Mouse (Mus musculus) forebrain, embryonic 15.5 days (tissue): ENCODE data around the gene Fgf12. TPM values are rescaled to one million over a fixed set of nuclear protein-coding genes. Genes with fewer than 3 reads are reported as not detected.

Experiments
- ATAC-seq: fragments of 200-750 bp; cut with Nextera tagmentation; replicated peaks from 2 replicates; pipeline ENCODE4 v1.8.0; 2017; ENCODE audit warnings: mild to moderate bottlenecking, moderate TSS enrichment, moderate library complexity
- H3K27ac ChIP-seq: fragments of 300-500 bp; sonication (generic); replicated peaks from 2 replicates; pipeline ENCODE4 v1.5.1; 2015; ENCODE audit warnings: mild to moderate bottlenecking, inconsistent platforms
- H3K27me3 ChIP-seq: fragments of 300-500 bp; sonication (generic); 2 replicates; pipeline ENCODE4 v1.6.1; 2015; ENCODE audit warnings: inconsistent platforms
- H3K36me3 ChIP-seq: fragments of 300-500 bp; sonication (generic); 2 replicates; pipeline ENCODE4 v1.6.1; 2015; ENCODE audit warnings: mild to moderate bottlenecking, inconsistent platforms
- H3K4me1 ChIP-seq: fragments of 300-500 bp; sonication (generic); 2 replicates; pipeline ENCODE4 v1.6.1; 2015; ENCODE audit warnings: inconsistent platforms
- H3K4me2 ChIP-seq: fragments of 300-500 bp; sonication (generic); replicated peaks from 2 replicates; pipeline ENCODE4 v1.6.1; 2015; ENCODE audit warnings: mild to moderate bottlenecking, inconsistent platforms
- H3K4me3 ChIP-seq: fragments of 300-500 bp; sonication (generic); 2 replicates; pipeline ENCODE4 v1.5.1; 2015; ENCODE audit warnings: mild to moderate bottlenecking, inconsistent platforms
- H3K9ac ChIP-seq: fragments of 300-500 bp; sonication (generic); replicated peaks from 2 replicates; pipeline ENCODE4 v1.6.1; 2015; ENCODE audit warnings: mild to moderate bottlenecking, inconsistent platforms
- H3K9me3 ChIP-seq: fragments of 300-500 bp; sonication (generic); 2 replicates; pipeline ENCODE4 v1.6.1; 2016; ENCODE audit warnings: inconsistent platforms
- WGBS: fragments of 180-500 bp; shearing (Covaris S2); methylation state at CpG from one replicate; pipeline ENCODE4 v1.1.7; 2015; ENCODE audit warnings: mixed read lengths; 5-methylcytosine and 5-hydroxymethylcytosine counted together
- polyA plus RNA-seq: library from polyadenylated mRNA; unstranded; fragments of >200 nt; fragmentation: Nextera tagmentation; extraction: Ambion mirVana; gene quantifications from 2 replicates; pipeline ENCODE4 v1.2.1, GENCODE M21; 2015

The Fgf12 gene
- polyA plus RNA-seq, 1 experiment from 2014 or later: 20.8 TPM

- Histone ChIP-seq H3K4me3 (no peak overlapping the region), H3K9ac (no peak overlapping the region), H3K27me3 (no peaks in the 10 kb centered on the region), H3K36me3 (no peaks in the 10 kb centered on the region), H3K4me1 (no peaks in the 10 kb centered on the region), H3K27ac (no peak overlapping the region), H3K4me2 (no peak overlapping the region), H3K9me3 (no peaks in the 10 kb centered on the region)
- ATAC-seq: no peak
These were observed 379.6 kb downstream of the Fgf12 start for GRCm38 (mm10) chr16:28373311-28373710.

GRCm38 (mm10) chr16:28350624-28351023 is 402.2 kb downstream of the Fgf12 start:
- Histone ChIP-seq H3K27me3 (no peaks in the 10 kb centered on the region), H3K4me3 (no peak overlapping the region), H3K9me3 (no peaks in the 10 kb centered on the region), H3K9ac (no peak overlapping the region), H3K36me3 (no peaks in the 10 kb centered on the region), H3K27ac (no peak overlapping the region), H3K4me2 (no peak overlapping the region), H3K4me1 (no peaks in the 10 kb centered on the region)
- WGBS: 67% methylated on average over 2 of the region's 2 CpGs
- no peak for ATAC-seq

DNA sequence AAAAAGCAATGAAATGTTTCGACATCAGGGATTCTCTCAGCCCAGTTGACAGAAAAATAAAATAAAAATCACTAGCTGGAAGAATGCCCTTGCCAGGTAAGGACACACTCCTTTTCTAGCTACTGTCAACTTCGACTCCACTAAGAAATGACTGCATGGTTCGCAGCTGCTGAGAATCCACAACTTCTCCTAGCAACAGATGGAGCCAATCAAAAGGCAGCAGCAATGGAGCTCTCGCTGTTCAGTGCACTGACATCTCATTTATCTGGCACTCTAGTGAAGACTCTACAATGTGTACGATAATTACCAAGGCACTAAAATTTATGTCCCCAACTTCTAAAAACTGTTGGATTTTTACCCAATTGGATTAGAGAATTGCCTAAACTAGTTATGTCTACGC is 407.5 kb downstream of the Fgf12 start:
- no peak overlapping the region for H3K9ac ChIP-seq
- no peak overlapping the region for H3K4me3 ChIP-seq
- H3K4me2 ChIP-seq: no peak overlapping the region
- no peaks in the 10 kb centered on the region for H3K27me3 ChIP-seq
- ATAC-seq: peak; percentile 85; the same call in 1 of the 2 replicates
- no peaks in the 10 kb centered on the region for H3K36me3 ChIP-seq
- H3K27ac ChIP-seq: no peak overlapping the region
- H3K4me1 ChIP-seq: no peaks in the 10 kb centered on the region
- 60% methylated on average over 6 of the region's 6 CpGs for WGBS
- H3K9me3 ChIP-seq: no peaks in the 10 kb centered on the region

- Histone ChIP-seq H3K27me3 (no peaks in the 10 kb centered on the region), H3K4me3 (no peak overlapping the region), H3K27ac (no peak overlapping the region), H3K4me2 (no peak overlapping the region), H3K9me3 (no peaks in the 10 kb centered on the region), H3K4me1 (no peaks in the 10 kb centered on the region), H3K9ac (no peak overlapping the region), H3K36me3 (no peaks in the 10 kb centered on the region)
- 100% methylated on average over 1 of the region's 1 CpGs for WGBS
- ATAC-seq: no peak
These were observed 414.9 kb downstream of the Fgf12 start for GRCm38 (mm10) chr16:28337930-28338329.

DNA sequence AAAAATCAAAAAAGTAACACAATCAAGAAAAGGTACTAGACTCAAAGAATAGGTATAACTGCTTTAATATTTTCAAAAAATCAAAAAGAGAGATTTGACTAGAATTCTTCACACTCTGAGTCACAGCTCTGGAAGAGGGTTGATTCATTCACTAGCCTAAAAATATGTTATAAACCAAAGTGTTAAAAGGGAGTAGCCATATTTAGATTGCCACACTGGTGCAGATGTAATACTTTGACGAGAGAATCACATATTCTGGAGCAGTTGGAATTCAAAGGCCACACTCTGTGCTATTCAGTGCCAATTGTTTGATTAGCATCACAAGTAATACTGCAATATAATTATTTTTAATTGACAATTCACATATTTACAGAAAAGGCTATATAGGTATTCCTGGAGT is 416.2 kb downstream of the Fgf12 start:
- no peak overlapping the region for H3K4me3 ChIP-seq
- no peaks in the 10 kb centered on the region for H3K4me1 ChIP-seq
- H3K27me3 ChIP-seq: no peaks in the 10 kb centered on the region
- WGBS: 29% methylated on average over 1 of the region's 1 CpGs
- H3K9ac ChIP-seq: no peak overlapping the region
- no peak overlapping the region for H3K4me2 ChIP-seq
- no peak overlapping the region for H3K27ac ChIP-seq
- H3K36me3 ChIP-seq: no peaks in the 10 kb centered on the region
- ATAC-seq: no peak
- H3K9me3 ChIP-seq: no peaks in the 10 kb centered on the region

GRCm38 (mm10) chr16:28335025-28335424 is 417.8 kb downstream of the Fgf12 start:
- H3K27ac ChIP-seq: no peak overlapping the region
- H3K36me3 ChIP-seq: no peaks in the 10 kb centered on the region
- 92% methylated on average over 3 of the region's 3 CpGs for WGBS
- no peaks in the 10 kb centered on the region for H3K9me3 ChIP-seq
- no peak for ATAC-seq
- no peak overlapping the region for H3K4me3 ChIP-seq
- no peak overlapping the region for H3K9ac ChIP-seq
- H3K4me2 ChIP-seq: no peak overlapping the region
- no peaks in the 10 kb centered on the region for H3K4me1 ChIP-seq
- no peaks in the 10 kb centered on the region for H3K27me3 ChIP-seq

GRCm38 (mm10) chr16:28323576-28323975 is 429.3 kb downstream of the Fgf12 start:
- Histone ChIP-seq H3K4me2 (no peak overlapping the region), H3K4me1 (no peaks in the 10 kb centered on the region), H3K4me3 (no peak overlapping the region), H3K9ac (no peak overlapping the region), H3K9me3 (no peaks in the 10 kb centered on the region), H3K27ac (no peak overlapping the region), H3K36me3 (no peaks in the 10 kb centered on the region), H3K27me3 (no peaks in the 10 kb centered on the region)
- no peak for ATAC-seq
- WGBS: 52% methylated on average over 3 of the region's 3 CpGs

GRCm38 (mm10) chr16:28311618-28312017 is 441.2 kb downstream of the Fgf12 start:
- WGBS: 24% methylated on average over 4 of the region's 4 CpGs
- Histone ChIP-seq H3K9me3 (no peaks in the 10 kb centered on the region), H3K4me3 (no peak overlapping the region), H3K27me3 (no peaks in the 10 kb centered on the region), H3K4me2 (no peak overlapping the region), H3K27ac (peak overlapping the region; percentile 49), H3K9ac (no peak overlapping the region), H3K4me1 (peaks cover 6% of the 10 kb centered on the region; the same call in 1 of the 2 replicates), H3K36me3 (no peaks in the 10 kb centered on the region)
- ATAC-seq: peak; percentile 94

GRCm38 (mm10) chr16:28303889-28304288 is 449.0 kb downstream of the Fgf12 start:
- Histone ChIP-seq H3K9ac (no peak overlapping the region), H3K27ac (no peak overlapping the region), H3K9me3 (no peaks in the 10 kb centered on the region), H3K27me3 (no peaks in the 10 kb centered on the region), H3K4me3 (no peak overlapping the region), H3K4me1 (no peaks in the 10 kb centered on the region), H3K4me2 (no peak overlapping the region), H3K36me3 (no peaks in the 10 kb centered on the region)
- WGBS: 56% methylated on average over 1 of the region's 1 CpGs
- no peak for ATAC-seq

DNA sequence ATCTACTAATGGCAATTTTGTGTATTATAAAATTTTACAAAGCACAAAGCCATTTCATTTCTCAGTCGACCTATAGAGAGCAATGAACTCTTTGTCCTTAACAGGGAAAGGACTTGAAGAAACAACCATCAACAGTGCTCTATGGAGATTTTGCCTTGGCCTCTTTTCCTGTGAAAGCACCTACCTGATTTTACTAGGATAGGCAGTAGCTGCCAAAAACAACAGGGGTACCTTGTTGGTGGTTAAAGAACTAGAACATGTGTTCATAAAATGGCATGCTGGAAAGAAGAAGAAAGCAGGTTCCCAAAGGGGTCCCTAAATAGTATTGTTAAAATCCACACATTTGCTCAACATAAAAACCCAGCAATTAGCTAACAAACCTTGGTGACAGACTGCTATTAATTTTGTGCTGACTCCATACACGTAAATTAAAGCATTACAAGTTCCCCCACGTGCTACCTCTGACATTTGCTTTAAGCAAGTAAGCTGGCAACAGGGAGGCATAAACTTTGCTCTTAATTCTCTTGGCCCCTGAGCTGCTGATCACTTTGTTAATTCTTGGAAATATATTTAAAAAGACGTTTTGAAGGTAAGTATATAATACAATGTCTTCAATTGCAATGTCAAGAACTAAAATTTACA is 463.1 kb downstream of the Fgf12 start:
- no peak overlapping the region for H3K4me2 ChIP-seq
- H3K4me3 ChIP-seq: no peak overlapping the region
- H3K27ac ChIP-seq: no peak overlapping the region
- no peaks in the 10 kb centered on the region for H3K36me3 ChIP-seq
- no peak overlapping the region for H3K9ac ChIP-seq
- no peak for ATAC-seq
- no peaks in the 10 kb centered on the region for H3K27me3 ChIP-seq
- no peaks in the 10 kb centered on the region for H3K9me3 ChIP-seq
- 51% methylated on average over 4 of the region's 4 CpGs for WGBS
- no peaks in the 10 kb centered on the region for H3K4me1 ChIP-seq

DNA sequence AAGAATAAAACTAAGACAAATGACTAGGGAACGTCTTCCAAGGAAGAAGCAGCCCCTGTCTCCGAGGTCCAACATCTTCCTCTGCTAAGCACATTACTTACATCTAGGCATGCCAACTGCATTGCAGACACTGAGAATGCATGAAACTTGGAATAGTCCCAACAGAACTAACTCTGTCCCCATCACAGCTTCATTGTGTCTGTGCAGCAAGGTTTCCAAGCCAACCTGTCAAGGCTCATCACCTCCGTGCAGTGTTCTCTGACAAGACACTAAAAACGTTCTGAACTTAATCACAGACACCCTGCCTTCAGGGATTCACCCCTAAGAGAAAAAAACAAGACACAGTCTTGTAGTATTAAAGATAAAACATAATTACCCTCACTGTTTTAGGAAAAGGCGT is 495.0 kb downstream of the Fgf12 start:
- Histone ChIP-seq H3K4me1 (no peaks in the 10 kb centered on the region), H3K27me3 (no peaks in the 10 kb centered on the region), H3K27ac (no peak overlapping the region), H3K4me3 (no peak overlapping the region), H3K9me3 (no peaks in the 10 kb centered on the region), H3K9ac (no peak overlapping the region), H3K4me2 (no peak overlapping the region), H3K36me3 (no peaks in the 10 kb centered on the region)
- ATAC-seq: no peak
- WGBS: 68% methylated on average over 5 of the region's 5 CpGs

DNA sequence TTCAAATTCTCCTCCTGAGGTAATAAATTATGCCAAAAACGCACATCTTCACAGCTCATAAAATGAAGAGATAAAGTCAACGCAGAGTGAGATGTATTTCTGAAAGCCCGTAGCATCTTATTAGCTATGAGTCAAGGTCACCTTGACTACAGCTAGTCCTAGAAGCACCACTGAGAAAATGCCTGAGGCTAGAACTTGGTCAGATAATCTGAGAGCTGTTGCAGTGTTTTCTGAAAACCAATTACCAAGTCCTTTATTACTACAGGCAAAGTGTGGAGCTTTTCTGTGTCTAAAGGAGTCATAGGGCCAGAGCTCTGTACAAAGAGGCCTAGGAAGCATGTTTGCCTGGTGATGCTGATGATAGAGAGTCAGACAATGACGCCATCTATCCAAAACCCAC is 498.6 kb downstream of the Fgf12 start:
- Histone ChIP-seq H3K9ac (no peak overlapping the region), H3K27me3 (no peaks in the 10 kb centered on the region), H3K4me2 (no peak overlapping the region), H3K9me3 (no peaks in the 10 kb centered on the region), H3K27ac (no peak overlapping the region), H3K4me1 (no peaks in the 10 kb centered on the region), H3K4me3 (no peak overlapping the region), H3K36me3 (no peaks in the 10 kb centered on the region)
- 92% methylated on average over 4 of the region's 4 CpGs for WGBS
- no peak for ATAC-seq

GRCm38 (mm10) chr16:28251930-28252329 is 500.9 kb downstream of the Fgf12 start:
- ATAC-seq: no peak
- Histone ChIP-seq H3K9ac (no peak overlapping the region), H3K4me3 (no peak overlapping the region), H3K27me3 (no peaks in the 10 kb centered on the region), H3K4me2 (no peak overlapping the region), H3K4me1 (no peaks in the 10 kb centered on the region), H3K9me3 (no peaks in the 10 kb centered on the region), H3K36me3 (no peaks in the 10 kb centered on the region), H3K27ac (no peak overlapping the region)
- WGBS: 42% methylated on average over 3 of the region's 3 CpGs
